Mouse (Mus musculus) E14TG2a.4 (cell line): ENCODE data around the gene Ndufa8.

ENCODE experiments used
- CTCF ChIP-seq: conservative IDR thresholded peaks from 2 replicates; pipeline ENCODE4 v1.5.1; 2014; ENCODE audit warnings: low read length
- NANOG ChIP-seq: IDR thresholded peaks from 2 replicates; pipeline ENCODE4 v1.6.1; 2014; ENCODE audit warnings: borderline replicate concordance, low read length, mixed read lengths
- POU5F1 ChIP-seq: IDR thresholded peaks from 2 replicates; pipeline ENCODE4 v1.6.1; 2014; ENCODE audit warnings: low read length, borderline replicate concordance

DNA sequence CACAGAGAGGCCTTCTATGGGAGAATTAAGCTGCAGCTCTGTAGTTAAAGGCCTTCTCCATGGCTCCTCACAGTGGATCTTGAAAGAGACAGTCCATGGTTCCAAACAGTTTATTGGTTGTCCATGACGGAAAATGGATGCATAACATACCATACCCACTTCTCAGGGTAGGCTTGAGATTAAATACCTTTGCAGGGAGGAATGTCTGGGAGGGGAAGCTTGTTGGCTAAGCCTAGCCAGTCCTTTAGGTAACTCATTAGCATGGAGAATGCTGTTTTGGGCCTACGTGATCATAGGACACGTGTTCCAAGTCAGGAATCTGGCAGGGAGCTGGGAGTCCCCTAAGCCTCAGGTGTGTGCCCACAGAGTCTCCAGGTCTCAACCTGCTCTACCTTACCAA, 56.9 kb downstream of the Ndufa8 start:
- TF ChIP-seq CTCF (no peak), NANOG (no peak), POU5F1 (no peak)
